Mouse (Mus musculus) lung, postnatal 36 days (tissue): ENCODE measurements around the gene Prodh2.
"Not testable (repeated sequence)": the region's sequence is repeated elsewhere in the genome, so short reads cannot be mapped to it uniquely, and the experiment has no call there.

Experiments
- DNase-seq: peaks from one replicate; pipeline ENCODE4 v3.0.0; 2022; ENCODE audit warnings: mixed read lengths

The Prodh2 gene

GRCm38 (mm10) chr7:30493401-30493931, at the start of gene Prodh2:
Gene Prodh2 (plus strand): TSS chr7:30493622.
- DNase-seq, result no peak

DNA sequence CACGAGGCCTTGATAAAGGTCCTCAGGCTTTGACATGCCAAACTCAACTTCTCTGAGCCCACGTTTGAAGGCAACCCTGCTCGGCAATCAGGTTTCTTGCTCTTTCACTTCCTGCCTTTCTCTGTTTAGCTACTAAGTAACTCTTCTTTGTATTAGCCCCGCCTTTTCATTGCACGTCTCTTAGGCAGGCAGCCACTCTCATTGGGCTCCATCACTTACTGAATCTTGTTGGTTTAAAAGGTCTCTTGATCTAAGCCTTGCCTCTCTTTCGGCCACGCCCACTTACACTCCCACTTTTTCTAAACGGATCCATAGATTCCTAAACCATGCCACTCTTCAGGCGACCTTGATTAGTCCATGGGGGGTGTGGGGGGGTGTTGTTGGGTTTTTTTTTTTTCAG, 49.7 kb upstream of the Prodh2 start:
- DNase-seq, result no peak

- peak; percentile 47 for DNase-seq
Measured at GRCm38 (mm10) chr7:30444154-30444970, 49.1 kb upstream of the Prodh2 start.

GRCm38 (mm10) chr7:30444971-30445751, 48.3 kb upstream of the Prodh2 start, which contains the start of gene Aplp1:
Gene Aplp1 (minus strand): TSS chr7:30445535.
- peak; percentile 62 for DNase-seq

DNA sequence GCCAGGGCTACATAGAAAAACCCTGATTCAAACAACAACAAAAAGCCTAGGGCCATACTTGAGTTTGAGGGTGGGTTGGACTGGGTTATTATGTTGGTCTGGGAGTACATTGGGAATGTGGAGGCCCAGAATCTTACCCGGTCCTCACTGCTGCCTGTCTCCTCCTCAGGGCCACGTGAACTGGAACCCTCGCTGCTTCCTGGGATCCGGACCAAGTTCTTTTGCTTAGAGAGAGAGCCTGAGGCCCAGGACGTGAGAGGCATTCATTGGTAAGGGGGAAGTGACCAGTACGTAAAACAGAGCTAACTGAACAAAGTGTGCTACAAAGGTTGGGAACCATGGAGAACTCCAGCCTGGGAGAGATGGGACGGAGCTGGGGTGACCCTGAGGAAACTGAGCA, 43.2 kb upstream of the Prodh2 start:
- no peak for DNase-seq

- no peak for DNase-seq
Measured at GRCm38 (mm10) chr7:30453327-30453726, 40.1 kb upstream of the Prodh2 start.

- DNase-seq, result peak; percentile 66
Measured at GRCm38 (mm10) chr7:30453766-30454165, 39.7 kb upstream of the Prodh2 start.

DNA sequence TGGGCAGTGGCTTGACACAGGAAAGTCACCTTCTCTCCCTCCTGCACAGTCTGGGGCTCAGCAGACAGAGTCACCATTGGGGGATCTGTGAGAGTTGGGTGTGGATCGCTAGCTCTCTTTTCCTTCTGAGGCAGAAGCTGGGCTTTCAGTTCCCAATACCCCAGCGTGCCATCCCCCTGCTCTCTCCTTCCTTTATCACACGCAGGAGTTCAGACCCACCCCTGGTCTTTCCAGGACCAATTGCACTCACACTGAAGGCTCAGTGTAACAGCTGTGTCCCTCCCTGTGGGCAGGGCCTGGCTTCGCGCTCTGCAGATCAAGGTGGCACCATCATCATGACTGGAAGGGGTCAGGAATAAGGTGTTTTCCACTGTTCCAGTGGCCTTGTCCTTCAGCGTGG, 39.2 kb upstream of the Prodh2 start:
- DNase-seq, result no peak

DNA sequence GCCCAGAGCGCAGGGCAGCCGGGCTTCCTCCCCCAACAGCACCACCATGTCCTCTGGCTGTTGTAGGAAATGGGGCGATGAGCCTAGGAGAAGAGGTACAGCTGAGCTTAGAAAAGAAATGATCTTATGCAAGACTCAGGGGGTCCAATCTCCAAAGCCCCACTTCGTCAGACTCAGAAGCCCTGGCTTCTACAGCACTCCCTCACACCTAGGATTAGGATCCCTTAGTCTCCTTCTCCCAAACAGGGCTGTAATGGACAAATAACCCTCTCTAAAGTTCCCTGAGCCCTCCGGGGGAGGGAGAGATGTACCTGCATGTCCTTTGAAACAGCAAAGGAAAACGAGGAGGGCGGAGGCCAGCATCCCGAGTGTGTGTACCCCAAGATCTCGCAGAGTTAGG, 36.9 kb upstream of the Prodh2 start:
- DNase-seq, result no peak

- no peak for DNase-seq
Measured at GRCm38 (mm10) chr7:30456911-30457628, 36.4 kb upstream of the Prodh2 start.

DNA sequence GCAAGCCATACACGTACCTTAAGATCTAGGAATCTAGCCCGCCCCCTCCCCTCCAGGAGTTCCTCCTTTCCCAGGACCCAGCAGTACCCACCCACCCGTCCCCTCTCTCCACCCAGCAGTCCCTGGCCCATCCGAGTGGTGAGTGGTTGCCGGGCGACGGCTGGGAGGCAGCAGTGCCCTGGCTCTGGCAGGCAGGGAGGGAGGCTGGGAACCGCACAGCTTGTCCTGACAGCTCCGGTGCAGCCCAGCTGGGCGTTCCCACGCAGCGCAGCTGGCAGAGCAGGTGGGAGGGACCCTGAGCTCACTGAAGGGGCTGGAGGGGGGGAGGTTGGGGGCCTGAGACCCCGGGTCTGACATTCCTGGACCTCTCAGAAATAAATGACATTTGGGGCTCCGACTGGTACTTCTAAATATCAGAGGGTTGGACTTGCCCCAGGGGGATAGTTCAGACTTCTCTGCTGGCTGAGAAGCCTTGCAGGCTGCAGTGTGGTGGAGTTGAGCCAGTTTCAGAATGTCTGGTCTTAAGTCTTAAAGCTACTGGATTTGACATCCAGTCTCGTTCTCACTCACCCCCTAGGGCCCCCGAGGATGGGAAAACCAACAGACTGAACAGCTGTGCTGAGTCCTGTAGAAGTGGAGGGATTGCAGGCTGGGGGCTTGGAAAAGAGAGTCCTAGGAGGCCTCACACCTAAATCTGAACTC, 35.6 kb upstream of the Prodh2 start, which contains the start of the genes Kirrel2 and Nphs1:
Gene Kirrel2, minus strand, starts transcription at position 62 of the 702 bp plus-strand sequence.
Gene Nphs1, plus strand, starts transcription at position 687 of the 702 bp plus-strand sequence.
- no peak for DNase-seq

- DNase-seq, result no peak
Measured at GRCm38 (mm10) chr7:30459484-30459883, 33.9 kb upstream of the Prodh2 start.

GRCm38 (mm10) chr7:30463568-30463967, 29.9 kb upstream of the Prodh2 start:
- DNase-seq, result no peak

GRCm38 (mm10) chr7:30463996-30464395, 29.4 kb upstream of the Prodh2 start:
- no peak for DNase-seq

DNA sequence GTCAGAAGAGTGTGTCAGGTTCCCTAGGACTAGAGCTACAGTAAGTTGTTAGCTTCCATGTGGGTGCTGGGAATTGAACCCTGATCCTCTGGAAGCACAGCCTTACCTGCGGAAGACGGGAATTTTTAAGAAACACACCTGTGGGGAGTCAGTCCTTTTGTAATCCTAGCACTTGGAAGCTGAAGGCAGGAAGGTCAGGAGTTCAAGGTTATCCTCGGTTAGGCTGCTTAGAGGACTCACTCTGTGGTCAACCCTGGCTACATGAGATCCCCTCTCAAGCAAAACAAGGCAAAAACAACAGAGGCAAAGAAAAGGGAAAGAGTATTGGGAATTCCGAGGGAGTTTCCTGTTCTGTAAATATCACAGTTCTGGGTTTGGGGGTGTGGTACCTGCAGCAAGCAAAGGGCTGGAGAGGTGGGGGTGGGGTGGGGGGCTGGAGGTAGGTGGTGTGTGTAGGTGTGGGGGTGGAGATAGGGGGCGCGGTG, 28.6 kb upstream of the Prodh2 start:
- DNase-seq, result no peak

GRCm38 (mm10) chr7:30472411-30472810, 21.0 kb upstream of the Prodh2 start:
- DNase-seq, result peak; percentile 53

DNA sequence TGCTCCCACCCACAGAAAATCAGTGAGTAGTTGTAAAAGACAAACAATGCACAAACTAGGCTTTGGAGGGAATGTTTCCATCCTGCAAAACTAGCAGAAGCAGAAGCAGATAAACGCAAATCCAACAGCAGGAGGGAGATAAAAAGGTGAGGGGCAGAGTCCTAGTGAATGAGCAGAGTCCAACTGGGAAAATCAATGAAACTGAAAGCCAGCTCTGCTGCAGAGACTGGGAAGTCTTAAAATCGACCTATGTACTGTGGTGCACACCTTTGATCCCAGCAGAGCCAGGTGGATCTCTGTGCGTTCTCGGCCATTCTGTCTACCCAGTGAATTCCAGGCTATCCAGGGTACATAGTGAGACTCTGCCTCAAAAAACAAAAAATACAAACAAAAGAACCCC, 18.4 kb upstream of the Prodh2 start:
- no peak for DNase-seq

DNA sequence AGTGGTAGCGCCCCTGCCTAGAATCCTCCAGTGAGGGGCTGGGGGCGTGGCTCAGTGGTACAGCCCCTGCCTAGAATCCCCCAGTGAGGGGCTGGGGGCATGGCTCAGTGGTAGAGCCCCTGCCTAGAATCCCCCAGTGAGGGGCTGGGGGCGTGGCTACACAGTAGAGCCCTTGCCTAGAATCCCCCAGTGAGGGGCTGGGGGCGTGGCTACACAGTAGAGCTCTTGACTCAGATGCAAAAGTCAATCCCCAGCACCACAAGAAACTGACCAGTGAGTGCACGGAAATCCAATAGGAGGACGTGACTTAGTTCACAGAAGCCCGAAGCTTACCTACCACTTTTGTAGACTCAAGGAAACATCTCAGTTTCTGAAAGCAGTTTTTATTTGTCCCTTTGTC, 17.3 kb upstream of the Prodh2 start:
- DNase-seq, result not testable (repeated sequence)

GRCm38 (mm10) chr7:30477415-30478381, 15.7 kb upstream of the Prodh2 start:
- DNase-seq, result no peak

- DNase-seq, result no peak
Measured at GRCm38 (mm10) chr7:30484250-30484649, 9.2 kb upstream of the Prodh2 start.
